Mouse (Mus musculus) heart, postnatal 25 days (tissue): ENCODE data around the gene Ikzf3. TPM values are rescaled to one million over a fixed set of nuclear protein-coding genes. Genes with fewer than 3 reads are reported as not detected.

Experiments used
- DNase-seq: peaks from one replicate; pipeline ENCODE4 v3.0.0; 2022; ENCODE audit warnings: low spot score
- intact Hi-C: fragments of 180-260 bp; cut with DNase I; formaldehyde crosslinking; loops from one replicate; pipeline ENCODE4 v1.15.1; 2025
- total RNA-seq, 2 experiments: library from RNA; stranded (reverse); gene quantifications; 2 replicates each; pipeline ENCODE4 v1.2.3; 2021

The Ikzf3 gene
- total RNA-seq, 2 experiments from 2014 or later, result 0.44 to 0.61 TPM

DNA sequence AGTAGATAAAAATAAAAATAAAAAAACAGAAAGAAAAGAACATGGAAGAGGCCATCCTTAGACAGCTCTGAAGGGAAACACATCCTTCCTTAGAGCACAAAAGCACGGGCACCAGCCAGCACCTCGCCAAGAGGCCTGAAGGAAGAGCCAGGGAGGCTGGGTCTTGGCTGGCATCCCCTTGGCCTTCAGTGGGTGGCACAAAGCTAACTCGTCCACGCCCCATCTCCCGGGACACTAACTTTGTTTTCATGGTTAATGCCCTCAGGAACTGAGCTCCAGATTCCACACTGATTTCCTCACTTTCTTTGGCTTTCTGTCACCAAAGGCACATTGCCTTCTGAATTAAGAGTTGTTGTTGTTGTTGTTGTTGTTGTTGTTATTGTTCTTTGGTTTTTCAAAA is 31.9 kb upstream of the Ikzf3 start:
- DNase-seq, result no peak
- intact Hi-C loops, result no loop called here

DNA sequence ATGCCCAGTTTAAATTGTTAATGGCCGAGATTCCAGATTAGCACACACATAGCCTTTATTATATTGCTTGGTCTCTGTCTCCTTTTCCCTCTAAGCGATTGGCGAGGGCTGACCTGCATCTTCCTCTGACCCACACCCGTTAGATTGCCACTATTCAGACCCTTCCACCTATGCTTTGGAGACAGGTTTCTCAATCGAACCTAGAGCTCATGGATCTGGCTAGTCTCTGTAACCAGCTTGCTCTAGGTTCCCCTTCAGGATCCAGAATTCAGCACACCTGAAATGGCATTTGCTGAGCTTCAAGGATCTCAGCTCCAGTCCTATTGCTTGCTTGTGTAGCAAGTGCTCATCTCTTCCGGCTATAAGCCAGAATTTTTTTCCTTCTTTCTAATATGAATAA is 23.6 kb upstream of the Ikzf3 start:
- intact Hi-C loops, result no loop called here
- DNase-seq, result no peak

DNA sequence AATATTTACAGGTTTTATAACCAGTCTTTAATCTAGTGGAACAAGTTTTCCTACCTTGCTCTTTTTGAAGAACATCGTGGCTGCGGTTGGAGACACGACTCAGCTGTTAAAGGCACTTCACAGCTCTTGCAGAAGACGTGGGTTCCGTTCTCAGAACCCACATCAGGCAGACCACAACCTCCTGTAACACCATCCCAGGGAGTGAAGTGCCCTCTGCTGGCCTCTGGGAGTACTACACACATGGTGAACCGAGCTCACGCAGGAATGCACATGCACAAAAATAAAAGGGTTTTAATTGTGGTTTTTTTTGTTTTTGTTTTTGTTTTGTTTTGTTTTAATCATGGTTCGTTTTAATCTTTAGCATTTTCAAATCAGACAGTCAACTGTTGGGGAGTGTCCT is 22.5 kb upstream of the Ikzf3 start:
- intact Hi-C loops, result no loop called here
- no peak for DNase-seq

DNA sequence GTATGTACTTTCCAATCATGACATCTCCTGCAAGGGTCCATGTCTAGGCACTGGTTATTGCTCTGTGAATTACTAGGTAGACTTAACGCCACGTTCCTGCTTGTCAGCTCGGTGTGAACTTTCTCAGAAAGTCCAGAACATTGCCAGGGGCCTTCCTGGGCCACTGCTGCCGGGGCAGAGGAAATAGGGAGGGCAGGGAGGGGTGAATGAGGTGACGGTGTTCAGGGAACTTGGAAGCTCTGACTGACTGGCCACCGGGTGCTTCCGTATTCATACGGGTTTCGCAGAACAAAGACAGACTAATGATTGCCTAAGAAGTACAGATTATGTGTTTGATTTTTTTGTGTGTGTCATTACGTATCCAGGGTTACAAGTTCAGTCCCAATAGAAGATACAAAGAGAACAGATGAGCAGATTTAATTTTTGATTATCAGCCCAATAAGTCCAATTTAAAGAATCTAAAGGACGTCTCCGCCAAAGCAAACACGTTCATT is 18.1 kb upstream of the Ikzf3 start:
- no peak for DNase-seq

DNA sequence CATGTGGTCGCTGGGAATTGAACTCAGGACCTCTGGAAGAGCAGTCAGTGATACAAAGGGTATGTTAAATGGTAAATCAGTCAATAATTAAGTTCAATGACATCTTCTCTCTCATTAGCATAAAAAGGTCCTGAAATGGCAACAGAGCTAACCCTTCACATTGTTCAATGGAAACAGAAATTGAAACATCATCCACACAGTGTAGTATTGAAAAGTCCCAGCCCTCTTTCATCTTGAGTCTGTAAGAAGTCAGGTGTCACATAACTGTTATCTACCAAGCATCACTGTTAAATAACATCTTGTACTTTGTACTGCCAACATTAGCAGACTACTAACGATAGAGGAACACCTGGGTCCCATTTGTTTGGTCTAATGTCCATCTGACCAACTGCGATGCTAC is 17.2 kb upstream of the Ikzf3 start:
- intact Hi-C loops, result no loop called here
- no peak for DNase-seq

More for the DNA sequence above, 18.1 kb upstream of the Ikzf3 start:
- intact Hi-C loops, result no loop called here

DNA sequence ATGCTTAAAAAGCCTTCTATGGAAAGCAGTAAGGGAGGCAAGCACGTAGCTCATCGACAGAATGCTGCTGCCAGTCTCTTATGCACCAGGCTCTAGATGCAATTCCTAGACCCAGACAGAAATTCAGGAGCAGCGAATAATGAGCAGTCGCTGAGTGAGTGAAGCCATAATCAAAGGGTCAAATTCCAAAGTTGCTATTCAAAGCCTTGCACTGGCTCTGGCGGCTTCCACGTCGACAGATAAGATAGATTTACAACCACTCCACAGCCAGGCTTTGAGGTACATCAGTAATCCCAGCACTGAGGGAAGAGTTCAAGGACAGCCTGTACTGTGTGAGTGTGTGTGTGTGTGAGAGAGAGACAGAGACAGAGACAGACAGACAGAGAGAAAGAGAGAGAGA is 15.1 kb upstream of the Ikzf3 start:
- no peak for DNase-seq
- intact Hi-C loops, result no loop called here

DNA sequence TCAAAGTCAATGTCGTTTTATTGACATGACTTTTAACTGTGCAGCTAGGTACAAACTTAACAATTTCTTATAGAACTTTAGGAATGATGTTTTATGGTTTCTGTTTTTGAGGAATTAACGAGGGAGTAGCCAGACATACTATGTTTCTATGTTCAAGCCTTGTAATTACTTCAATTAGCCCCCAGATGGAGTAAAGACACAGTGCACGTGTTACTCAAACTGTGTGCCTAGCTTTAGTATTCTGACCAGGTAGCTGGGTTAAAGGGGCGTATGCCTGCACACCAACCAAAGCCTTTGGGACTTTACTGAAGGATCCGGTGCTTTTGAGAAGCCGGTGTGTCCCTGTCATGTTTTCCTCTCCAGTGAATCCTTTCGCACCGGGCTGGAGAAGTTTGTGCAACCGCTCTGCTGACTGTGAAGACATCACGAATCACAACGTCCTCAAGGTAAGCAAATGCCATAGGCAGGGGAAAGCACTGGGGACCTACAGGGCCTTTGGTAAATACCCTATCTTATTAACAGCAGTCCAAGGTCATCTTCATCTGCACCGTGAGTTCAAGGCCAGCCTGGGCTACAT is 9.4 kb upstream of the Ikzf3 start:
- intact Hi-C loops, result loop anchor here (1.0 kb wide), 1 partner anchor 42 kb away; no protein-coding TSS in a partner anchor

DNA sequence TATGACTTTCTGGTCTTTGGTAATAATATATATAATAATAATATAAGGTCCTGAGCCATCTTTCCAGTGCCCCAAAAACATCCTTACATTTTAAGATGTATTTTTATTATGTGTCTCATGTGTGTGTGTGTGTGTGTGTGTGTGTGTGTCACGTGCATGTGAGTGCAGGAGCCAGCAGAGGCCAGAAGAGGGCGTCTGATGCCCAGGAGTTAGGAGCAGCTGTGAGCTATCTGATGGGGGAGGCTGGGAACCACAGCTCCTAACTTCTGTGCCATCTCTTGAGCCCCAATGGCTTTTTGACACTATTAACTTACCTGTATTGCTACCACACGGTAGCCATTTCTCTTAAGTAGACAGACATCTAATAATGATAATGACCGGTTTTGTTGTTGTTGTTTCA is 8.1 kb upstream of the Ikzf3 start:
- DNase-seq, result no peak
- intact Hi-C loops, result no loop called here

More for the DNA sequence above, 9.4 kb upstream of the Ikzf3 start:
- DNase-seq, result no peak

DNA sequence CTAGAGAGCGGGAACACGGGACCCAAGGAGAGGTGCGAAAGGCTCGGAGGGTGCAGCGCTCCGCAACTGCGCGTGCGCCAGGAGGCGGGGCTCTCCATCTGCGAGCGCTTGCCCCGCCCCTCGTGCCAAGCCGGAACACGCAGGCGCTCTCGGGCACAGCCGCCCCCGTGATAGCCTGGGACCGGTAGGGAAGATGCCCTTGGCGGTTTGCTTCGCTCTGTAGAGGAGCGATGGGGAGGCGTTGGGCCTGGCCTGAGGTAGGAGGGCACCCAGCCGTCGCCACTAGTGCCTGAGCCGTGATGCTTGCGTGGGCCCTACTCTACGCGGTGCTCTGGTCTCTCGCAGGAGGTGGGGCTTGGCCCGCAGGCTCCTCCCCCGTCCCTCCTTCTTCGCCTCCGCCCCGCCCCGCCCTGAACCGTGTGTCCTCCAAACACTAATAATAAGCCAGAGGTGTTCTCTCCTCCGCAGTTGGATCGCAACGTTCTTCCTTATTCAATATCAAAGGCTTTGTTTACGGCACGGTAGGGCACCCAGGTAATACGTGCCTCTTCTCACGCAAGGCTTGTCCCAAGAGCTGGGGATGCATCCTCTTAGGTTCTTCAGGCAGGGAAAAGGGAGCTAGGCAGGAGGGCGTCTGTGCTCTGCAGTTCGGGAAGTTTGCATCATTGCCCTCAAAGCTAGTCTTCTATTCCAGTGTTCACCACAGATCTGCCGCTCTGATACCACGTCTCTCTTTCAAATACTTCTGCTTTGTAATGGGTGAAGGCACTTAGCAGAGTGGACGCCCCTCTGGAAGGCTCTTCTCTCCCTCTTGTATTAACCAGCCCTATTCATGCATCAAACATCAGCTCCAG is 5.4 kb upstream of the Ikzf3 start, which contains the start of gene Zpbp2:
Gene Zpbp2 (plus strand): TSS at position 123 of the 854 bp plus-strand sequence.
- peak; percentile 72 for DNase-seq
- intact Hi-C loops, result no loop called here

DNA sequence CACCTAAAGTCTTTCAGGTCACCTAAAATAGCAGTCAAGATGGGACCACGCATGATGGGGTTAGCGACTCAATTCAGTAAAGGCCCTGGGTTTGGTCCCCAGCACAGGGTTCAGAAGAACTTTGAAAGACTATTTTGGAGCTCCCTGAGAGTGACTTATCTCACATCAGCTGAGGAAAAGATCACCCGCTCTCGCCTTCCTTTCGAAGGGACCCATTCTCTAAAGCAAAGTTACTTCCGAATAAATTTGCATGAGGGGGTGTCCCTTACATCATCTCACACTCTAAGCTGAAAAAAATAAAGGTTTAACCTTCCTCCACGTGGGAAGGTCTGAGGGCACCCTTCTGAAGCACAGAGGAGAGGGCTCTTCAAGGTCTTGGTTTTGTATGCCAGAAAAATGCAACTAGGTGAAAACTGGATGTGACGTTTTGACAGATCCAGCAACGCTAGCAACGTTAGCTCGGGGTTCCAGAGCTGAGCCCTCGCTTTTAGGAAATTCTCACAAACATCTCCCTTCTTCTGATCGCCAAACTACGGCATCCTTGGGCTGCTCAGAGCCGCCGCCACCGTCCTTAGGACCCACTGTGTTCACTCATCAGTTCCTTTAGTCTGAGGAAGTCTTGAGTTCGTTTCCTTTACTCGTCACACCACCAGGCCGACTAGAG is 4.6 kb upstream of the Ikzf3 start:
- intact Hi-C loops, result no loop called here
- no peak for DNase-seq

DNA sequence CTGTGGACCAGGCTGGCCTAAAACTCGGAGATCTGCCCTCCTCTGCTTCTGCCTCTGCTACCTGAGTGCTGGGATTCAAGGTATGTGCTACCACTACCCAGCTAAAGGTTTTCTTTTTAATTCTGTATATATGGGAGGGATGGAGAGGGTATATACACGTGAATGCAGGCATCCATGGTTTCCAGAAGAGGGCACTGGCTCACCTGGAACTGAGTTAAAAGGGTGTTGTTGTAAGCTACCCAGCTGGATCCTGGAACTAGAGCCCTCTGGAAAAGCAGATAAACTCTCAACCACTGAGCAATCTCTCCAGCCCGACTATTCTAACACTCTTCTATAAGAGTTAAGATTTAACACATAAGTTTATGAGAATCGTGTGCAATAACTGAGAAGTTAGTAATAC is 3.5 kb upstream of the Ikzf3 start:
- intact Hi-C loops, result no loop called here
- DNase-seq, result no peak

DNA sequence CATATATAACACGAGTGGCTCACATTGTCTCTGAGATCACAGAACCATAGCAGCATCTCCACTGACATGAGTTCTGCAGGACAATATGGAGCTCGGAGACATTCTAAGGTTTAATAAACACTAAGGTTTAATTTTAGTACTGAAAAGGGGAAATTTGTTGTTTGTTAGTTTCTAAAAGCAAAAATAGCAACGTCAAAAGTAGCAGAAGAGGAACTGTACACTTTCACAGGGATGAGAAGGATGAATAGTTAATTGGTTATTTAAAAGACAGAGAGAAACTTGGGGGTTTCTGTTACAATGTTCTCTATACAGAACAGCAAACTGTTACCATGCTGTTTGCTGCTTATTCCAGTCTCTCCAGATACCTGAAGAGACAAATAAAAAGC is 1.5 kb upstream of the Ikzf3 start:
- intact Hi-C loops, result no loop called here
- DNase-seq, result no peak

DNA sequence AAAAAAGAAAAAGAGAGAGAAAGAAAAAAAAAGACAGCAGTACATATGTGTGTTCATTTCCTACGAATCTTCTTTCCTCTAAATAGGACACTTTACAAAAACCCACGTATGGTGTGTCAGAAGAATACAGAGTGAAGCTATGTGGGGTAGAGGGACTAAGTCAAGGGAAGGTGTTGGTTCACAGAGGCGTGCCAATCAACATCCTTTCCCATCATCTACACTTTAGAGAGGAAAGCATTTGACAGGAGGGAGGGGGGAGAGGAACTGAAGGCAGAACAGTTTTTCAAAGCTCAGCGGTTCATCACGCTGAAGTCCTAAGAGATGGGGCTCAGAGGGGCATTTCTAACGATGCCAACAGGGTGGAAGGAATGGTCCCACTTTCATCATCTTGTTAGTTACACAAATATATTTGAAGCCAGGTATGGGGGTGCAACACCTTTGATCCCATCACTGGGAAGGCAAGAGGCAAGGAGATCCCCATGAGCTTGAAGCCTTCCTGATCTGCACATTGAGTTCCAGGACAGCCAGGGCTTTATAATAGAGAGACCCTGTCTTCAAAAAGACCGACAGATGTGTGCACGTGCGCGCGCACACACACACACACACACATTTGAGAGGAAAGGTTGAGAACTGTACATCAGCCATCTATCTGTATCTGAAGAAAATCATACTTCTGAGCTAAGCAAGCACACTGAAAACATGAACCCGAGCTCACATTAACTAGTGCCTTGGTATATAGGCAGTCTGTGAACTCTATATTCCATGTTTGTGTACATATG is 887 bp upstream of the Ikzf3 start:
- DNase-seq, result no peak
- intact Hi-C loops, result no loop called here

DNA sequence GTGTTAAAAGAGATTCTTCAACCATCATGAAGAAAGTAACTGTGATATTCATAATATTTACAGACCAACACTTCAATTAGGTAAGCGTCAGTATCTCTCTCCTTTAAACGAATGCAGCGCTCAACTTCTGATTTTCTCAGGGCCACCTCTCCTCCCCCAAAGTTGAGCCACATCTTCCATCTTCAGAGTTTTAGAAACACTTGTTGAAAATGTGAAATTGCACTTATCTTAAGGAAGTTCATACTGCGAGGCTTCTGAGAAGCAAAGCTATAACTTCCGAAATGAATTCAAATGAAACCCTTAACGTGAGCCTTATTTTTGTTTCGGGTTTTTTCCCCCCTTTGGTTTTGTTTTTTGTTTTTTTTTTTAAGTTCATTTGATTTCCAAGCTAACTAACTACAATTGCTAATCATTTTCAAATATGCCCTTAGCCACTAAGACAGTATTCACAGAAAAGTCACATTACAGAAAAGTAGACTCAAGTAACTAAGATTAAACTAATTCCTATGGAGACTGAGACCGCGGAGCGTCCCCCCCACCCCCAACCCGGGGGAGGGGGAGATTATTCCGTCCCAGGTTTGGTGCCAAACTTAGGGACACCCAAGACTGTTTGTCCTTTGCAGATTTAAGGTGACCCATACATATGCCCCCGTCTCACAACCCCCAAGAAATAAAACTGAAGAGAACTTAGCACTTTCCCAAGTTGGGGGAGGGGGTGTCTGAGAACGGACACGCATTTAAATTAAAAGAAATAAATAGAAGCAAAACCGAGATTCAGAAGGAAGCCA is 747 bp downstream of the Ikzf3 start:
- intact Hi-C loops, result no loop called here

DNA sequence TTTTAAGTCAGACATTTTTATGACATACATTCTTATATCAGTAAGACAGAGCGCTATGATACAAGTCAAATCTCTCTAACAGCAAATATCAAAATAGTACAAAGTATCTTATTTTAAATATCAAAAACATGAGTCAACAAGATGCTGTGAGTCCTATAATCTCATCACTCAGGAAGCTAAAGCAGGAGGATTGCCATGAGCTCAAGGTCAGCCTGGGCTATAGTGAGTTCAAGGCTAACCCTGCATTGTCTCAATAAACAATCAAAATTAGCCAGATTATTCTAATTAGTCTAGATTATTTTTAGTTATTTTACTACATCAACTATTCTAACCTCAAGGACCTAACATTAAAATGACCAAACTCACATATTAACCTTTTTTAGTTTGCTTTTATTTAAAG is 2.4 kb downstream of the Ikzf3 start:
- intact Hi-C loops, result no loop called here
- DNase-seq, result no peak

More for the DNA sequence above, 747 bp downstream of the Ikzf3 start:
- DNase-seq, result no peak

DNA sequence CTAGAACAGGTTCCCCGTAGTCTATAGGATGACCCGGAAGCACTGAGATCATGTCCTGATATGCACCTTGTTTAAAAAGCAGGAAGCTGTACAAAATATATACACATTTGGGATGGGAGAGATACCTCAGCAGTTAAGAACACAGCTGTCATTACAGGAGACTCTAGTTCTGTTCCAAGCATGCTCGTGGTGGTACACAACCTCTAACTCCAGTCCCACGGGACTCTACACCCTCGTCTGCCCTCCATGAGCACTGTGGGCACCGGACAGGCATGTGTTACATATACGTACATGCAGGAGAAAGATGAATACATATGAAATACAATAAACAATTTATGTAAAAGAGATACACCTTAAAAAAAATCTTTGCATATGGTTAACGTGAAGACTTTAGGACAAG is 3.3 kb downstream of the Ikzf3 start:
- no peak for DNase-seq
- intact Hi-C loops, result no loop called here

DNA sequence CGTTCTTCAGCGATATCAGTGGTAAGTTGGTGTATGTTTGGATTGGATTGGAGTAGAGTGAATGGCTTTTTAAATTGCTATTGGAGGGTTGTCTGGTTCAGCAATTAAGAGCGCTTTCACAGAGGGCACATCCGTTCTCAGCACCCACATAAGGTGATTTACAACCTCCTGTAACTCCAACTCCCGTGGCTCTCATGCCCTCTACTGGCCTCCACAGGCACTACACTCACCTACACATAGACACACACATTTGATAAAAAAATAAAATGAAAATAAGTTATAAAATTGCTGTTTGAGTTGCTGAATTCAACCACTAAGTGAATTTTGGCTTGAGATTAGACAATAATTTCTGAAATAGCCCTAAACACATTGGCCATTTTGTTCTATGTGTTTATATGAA is 5.5 kb downstream of the Ikzf3 start:
- intact Hi-C loops, result no loop called here
- no peak for DNase-seq

DNA sequence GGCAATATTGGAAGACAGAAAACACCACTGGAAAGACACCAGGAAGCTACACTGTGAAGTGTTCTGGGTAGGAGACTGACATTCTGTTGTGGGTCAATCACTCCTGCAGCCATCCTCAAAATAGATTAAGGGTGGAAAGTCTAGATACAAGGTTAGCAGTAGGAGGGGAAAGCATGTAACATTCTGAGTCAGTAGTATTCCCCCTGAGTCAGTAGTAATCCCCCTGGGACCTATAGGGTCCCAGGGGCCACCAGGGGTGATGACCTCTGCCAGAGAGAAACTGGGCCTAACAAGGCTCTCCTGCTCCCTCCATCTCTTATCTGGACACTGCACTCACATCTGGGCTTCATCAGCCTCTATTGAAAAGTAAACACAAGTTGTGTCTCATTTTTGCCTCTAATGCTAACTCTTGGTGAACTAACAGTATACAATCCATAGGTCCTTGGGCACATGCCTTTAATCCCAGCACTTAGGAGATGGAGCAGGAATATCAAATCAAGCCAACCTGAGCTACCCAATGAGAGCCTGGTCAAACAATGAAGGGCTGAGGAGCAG is 8.3 kb downstream of the Ikzf3 start:
- no peak for DNase-seq
- intact Hi-C loops, result no loop called here

DNA sequence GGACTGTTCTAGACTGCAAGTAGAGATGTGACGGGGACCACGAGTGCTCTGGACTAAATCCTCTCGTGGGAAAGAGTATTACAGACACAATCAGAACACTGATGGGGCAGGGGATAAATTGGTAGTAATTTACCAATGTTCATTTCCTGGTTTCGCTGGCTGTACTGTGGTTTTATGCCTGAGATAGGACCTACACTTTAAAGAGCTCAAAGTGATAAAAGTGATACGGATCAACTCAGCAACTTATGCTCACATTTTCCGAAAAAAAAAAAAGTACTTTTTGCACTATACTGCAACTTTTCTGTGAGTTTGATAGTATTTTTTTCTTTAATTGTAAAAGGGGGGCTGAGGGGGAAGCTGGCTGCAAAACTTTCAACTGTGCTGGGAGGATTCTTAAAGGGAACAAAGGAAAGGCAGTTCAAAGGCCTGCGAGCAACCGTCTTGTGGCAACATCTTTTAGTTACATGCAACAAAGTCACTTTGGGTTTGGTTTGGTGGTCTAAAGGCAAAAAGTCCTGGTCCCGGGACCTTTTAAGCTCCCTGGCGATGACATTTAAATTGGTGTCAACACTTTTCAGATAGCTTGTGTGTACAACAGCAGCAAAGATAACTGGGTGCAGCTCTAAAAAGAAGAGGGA is 18.9 kb downstream of the Ikzf3 start:
- intact Hi-C loops, result no loop called here
- no peak for DNase-seq
